Mouse (Mus musculus): ENCODE data around the gene Olfr1355.
"Not testable (repeated sequence)": the region's sequence is repeated elsewhere in the genome, so short reads cannot be mapped to it uniquely, and the experiment has no call there.

The Olfr1355 gene

GRCm38 (mm10) chr10:78875240-78875639 is at the start of gene Olfr1355:
Gene Olfr1355 (plus strand): TSS chr10:78875540.
- no peak for DNase-seq (ENCODE audit: low spot score)

- DNase-seq (ENCODE audit: low spot score), result not testable (repeated sequence)
These were observed 34.9 kb upstream of the Olfr1355 start for GRCm38 (mm10) chr10:78840456-78840855.

- DNase-seq (ENCODE audit: low spot score), result no peak
These were observed 23.3 kb upstream of the Olfr1355 start, which contains the start of gene Olfr1356 for GRCm38 (mm10) chr10:78852066-78852465. Gene Olfr1356 (minus strand): TSS chr10:78852166.

- DNase-seq (ENCODE audit: low spot score), result not testable (repeated sequence)
These were observed 37.5 kb downstream of the Olfr1355 start, which contains the start of gene Olfr1354 for GRCm38 (mm10) chr10:78912871-78913270. Gene Olfr1354 (plus strand): TSS chr10:78913171.
